6 mouse cellular contexts compared by ENCODE assay signal in the genomic region with DNA sequence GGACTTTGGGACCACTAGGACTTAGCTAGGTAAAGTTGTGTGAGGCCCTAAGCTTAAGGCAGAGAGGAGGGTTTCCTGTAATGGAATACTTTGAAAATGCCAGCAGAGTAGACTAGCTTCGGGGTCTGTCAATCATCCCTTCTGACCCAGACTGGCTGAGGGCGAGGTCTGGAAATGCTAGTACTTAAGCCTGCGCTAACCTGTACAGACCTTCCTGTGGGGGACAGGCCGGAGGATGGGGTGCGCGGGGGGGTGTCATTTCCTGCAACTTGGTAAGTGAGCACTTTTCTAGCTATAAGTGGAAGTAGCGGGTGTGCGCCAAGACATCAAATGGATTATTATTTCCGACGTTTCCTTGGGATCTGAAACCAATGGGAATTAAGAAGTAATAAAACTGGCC.
"Had no signal": no experiment of that assay in that cellular context is flagged by ENCODE, and none has a peak within 500 bp of the region (broad histone marks: within the 10 kb centered on the region; RNA-seq: fewer than 3 reads in every experiment).

No protein-coding gene starts in this region.

- H3K9me3 ChIP-seq: limb, embryonic 13.5 days; liver, embryonic 15.5 days; midbrain, embryonic 10.5 days had no signal

- H3K9ac ChIP-seq: limb, embryonic 13.5 days; liver, embryonic 15.5 days; lung, embryonic 14.5 days had no signal

- H3K36me3 ChIP-seq: limb, embryonic 13.5 days; liver, embryonic 15.5 days had no signal

- H3K27ac ChIP-seq: kidney, postnatal 0 days; limb, embryonic 13.5 days; liver, embryonic 15.5 days had no signal

- ATAC-seq: midbrain, embryonic 16.5 days had no signal

- H3K4me3 ChIP-seq: limb, embryonic 13.5 days; liver, embryonic 15.5 days had no signal

- H3K4me2 ChIP-seq: limb, embryonic 13.5 days had no signal
